Mouse (Mus musculus) yolk sac, embryonic 10.5 days (tissue): ENCODE measurements around the gene Trappc2l.

Source experiments
- DNase-seq: peaks from one replicate; pipeline ENCODE4 v3.0.0-alpha.2; 2017; ENCODE audit warnings: low spot score

Gene Trappc2l

DNA sequence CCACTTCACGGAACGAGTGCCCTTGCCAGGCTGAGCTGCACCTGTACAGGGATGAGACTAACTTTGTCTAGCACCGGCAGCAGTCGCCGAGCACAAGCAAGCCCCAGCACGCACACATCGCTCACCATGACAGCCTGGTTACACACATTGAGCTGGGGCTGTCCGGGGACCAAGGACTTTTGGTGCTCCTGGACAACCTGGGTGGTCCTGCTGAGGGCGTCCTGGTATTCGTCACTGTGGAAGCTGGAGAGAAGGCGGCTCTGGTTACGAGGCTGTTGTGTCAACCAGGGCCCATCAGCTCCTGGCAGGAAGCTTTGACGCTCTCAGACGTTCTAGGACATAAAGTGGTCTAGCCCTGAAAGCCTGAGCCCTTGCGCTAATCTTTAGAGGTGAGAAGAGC is 30.5 kb upstream of the Trappc2l start:
- DNase-seq = no peak

DNA sequence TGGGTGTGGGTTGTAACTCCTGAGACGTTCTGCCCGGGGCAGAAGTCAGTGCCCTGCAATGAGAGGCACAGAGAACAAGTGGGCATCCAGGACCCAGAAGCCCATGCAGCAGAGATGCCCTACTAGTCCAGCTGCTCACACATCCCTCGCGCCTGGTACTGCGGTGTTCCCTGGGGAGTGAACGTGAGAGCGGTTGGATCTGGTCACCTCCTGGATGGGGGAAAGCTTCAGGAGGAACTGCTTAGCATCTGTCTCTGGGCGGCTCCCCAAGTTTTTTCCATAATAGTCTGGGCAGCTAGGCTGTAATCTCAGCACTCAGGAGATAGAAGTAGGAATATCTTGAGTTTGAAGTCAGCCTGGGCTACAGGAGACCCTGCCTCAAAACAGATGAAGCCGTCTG is 26.5 kb upstream of the Trappc2l start:
- no peak for DNase-seq

DNA sequence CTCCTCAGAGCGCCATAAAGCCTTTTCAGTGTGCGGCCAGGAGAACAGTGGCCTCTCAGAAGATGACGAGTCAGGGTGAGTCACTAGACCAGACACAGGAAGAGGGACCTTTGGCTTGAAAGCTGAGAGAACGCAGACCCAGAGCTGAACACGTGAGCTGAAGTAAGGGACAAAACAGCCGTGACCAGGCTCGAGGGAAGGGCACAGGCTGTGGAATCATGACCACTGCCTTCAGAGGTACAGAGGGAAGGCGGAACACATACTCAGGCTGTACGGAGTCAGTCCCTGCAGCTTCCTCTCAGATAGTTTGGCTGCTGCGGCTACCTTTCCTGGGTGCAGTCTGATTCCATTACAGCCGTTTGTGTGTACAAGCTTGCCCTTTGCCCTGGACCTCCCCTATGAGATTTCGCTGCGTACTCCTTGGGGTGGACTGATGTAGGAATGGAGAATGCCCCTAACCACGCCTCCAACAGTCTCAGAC is 26.0 kb upstream of the Trappc2l start:
- peak; percentile 84 for DNase-seq

DNA sequence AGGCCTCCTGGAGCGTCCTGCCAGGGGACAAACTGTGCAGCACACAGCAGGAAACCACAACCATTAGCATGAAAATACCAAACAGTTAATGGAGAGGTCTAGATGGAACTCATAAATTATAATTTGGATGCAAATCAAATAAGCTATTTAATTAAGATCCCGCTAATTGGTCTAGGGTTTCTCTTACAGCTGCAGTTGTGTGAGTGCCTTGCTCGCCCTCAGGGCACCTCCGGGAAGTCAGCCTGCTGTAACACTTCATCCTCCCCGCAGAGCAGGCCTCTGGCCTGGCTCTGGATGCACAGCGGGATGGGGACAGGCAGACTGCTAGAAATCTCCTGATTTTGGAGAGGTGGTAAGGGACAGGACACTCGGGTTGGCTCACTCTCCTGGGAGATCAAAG is 25.3 kb upstream of the Trappc2l start:
- no peak for DNase-seq

DNA sequence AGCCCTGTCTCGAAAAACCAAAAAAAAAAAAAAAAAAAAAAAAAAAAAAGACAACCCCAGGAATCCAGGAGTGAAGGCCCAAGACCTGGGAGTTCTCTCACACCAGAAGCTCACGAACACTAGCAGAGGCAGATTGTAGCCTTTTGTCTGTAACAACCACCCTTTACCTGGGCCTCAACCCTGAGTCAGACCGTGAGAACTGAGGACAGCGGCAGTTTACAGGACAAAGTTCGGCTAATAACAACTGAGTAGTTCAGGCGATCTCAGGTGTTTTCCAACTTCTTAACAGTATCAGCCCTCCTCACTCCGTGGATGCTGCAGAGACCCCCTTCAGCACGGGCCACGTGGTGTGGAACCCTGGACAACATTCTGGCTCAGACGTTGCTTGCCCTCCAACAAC is 24.7 kb upstream of the Trappc2l start:
- DNase-seq = no peak

DNA sequence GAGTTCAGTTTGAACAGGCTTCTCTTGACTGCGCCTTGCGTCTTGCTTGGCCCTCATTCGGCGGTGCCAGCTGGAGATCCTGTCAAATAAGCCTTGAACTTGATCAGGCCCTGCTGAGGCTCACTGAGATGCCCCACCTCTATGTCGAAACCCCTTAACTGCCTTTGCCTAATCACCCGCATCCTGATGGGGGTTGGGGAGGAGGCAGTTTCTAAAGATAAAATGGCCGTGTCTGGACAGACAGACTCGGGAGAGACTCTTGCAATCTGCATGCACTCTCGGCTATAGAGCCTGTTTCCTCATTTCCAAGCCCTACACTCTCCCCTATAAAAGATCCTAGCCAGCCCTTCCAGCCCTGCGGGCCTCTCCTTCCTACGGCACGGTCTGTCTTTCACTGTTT is 18.2 kb upstream of the Trappc2l start:
- no peak for DNase-seq

DNA sequence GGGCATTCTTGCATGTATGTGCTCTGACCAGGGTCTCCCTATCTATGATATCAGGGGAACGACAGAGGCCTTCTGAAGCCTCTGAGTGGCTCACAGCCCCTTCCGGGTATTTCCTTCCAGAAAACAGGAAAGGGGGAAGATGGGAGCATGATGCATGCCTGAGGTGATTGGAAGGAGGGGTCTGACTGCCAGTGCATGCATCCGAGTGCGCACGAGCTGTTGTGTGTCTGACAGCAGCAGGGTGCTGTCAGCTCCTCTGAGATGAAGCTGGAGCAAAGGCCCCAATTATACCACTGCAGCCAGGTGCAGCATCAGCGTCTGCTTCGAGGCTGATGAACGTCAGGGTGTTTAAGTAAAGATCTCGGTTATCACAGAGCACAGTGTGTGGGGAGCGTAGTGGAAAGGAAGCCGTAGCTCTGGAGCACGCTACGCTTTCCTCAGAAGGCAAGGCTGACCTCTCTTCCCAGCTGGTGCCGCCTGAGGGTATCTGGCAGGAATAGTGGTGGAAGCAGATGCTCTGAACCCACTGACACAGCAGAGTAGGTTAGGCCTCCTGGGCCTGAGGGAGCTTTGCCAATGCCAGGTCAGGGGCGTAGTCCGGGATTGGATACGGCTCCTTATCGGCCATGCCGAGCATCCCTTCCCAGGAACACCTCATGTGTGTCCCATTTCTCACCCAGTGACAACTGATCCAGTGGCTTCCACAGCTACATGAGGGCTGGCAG is 17.5 kb upstream of the Trappc2l start:
- no peak for DNase-seq

DNA sequence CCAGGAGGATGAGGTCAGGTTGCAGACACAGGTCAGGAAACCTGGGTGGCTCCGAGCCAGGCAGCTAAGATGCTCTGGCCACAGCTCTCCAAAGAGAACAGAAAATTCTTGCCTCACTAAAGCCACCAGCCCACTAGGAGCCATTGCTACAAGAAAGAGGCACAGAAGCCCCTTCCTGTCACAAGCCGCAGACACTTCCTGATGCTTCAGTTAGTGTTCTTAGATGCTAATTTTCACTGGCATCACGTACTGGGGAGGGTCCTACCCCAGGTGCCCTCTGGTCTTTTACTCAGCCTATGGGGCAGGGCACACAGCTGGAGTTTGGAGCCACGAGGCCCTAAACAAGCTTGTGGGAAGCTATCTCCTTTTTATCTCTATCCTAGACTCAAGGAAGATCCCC is 15.4 kb upstream of the Trappc2l start:
- DNase-seq = no peak

DNA sequence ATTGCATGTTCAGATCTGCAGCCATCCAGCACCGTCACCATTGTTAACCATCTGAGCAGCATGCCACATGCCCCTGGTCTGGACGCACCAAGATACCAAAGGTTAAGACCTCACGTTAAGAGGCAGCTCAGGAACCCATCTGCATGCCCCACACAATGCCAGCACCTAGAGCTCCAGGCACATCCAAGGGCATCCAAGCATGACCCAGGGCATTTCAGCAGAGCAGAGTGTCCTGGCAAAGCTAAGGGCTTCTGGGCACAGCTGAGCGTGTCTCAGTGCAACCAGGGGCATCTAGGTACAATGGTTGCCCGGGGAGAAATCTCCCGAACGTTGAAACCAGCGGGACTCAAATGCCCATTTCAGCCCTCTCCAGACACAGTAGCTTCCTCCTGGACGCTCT is 10.8 kb upstream of the Trappc2l start:
- no peak for DNase-seq

DNA sequence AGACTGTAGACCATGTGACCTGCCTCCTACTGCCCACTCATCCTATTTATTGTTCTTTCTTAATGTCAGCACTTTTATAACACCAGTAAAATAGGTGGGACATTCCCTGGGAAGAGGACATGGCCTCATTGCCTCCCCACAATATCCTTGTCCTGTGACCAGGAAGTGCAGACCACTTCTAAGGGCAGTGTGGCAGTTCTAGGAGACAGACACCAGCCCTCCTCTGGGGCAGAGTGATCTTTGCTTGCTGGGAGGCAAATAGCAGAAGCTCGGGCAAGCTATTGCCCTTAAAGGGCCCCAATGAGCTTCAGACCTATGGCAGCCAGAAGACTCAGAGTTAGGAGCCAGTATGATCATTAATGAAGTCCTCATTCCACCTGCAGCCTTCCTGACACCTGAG is 6.8 kb upstream of the Trappc2l start:
- DNase-seq = no peak

DNA sequence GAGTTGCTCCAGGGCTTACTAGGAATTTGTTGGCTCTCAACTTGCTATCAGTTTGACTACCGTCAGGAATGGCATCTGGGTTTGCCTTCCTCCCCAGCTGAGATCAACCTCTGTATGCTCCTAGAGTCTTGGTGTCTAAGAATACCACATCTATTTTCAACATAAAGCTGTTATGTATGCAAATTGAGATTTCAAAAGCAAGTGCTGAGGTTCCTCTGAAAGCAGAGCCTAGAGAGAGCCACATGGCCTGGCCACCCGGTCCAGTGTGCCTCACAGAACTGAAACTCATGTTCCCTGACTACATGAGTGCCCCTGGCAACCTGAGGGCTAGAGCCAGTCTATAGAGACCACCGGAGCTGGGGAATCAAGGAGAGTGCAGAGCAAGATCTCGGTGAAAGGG is 6.1 kb upstream of the Trappc2l start:
- DNase-seq = no peak

DNA sequence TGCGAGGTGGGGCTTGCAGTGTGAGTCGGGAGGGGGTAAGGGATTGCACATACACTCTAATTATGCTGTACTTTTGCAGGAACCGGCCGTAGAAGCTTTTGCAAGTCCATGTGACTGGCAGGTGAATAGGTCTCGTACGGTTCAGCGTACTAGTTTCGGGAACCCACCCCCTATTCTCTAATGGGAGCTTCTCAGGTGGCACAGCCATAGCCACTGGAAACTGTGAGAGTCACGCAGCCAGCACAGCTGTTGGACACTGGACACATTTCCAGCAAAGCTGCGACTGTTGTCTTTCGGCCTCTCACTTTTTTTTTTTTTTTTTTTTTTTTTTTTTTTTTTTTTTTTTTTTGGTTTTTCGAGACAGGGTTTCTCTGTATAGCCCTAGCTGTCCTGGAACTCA is 4.6 kb upstream of the Trappc2l start:
- no peak for DNase-seq

DNA sequence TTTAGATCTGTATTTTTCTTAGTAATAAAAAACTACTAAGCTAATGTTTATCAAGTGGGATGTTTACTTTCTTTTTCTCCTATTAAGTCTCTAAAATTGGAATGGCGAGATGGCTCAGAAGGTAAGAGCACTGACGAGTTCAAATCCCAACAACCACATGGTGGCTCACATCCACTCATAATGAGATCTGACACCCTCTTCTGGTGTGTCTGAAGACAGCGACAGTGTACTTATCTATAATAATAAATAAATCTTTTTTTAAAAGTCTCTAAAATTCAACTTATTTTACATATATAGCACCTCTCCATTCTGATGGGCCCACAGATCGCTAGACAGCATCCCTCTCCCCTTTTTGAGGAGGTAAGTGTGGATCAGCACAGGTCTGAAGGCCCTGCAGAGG is 1.2 kb upstream of the Trappc2l start:
- no peak for DNase-seq

DNA sequence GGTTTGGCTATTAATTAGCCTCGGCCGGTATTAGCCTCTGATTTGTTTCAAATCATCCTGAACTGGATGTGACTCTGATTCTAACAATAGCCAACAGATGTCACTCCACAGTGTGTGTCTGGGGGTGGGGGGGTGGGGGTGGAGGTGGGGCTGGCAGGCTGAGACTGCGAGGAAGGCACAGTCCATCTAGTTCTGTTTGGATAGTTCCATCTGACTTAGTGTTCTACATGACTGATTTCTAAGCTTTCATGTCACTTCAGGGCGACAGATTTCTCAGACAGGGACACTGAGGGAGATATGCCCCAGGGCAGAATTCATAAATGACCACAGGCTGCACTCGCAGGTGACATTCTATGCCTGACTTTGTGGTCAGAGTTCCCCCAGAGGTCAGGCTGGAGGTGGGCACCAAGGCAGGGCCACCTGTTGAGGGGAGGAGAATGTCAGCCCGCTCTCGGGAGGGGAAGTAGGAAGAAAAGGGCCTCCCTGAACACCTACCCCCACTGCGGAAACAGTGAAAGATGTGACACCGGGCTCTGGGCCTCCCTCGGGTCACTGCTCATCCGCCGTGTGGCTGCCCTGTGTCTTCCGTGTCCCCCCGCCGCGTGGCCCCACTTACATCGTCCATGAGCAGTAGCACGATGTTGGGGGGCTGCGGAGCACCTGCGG is 695 bp upstream of the Trappc2l start:
- no peak for DNase-seq

DNA sequence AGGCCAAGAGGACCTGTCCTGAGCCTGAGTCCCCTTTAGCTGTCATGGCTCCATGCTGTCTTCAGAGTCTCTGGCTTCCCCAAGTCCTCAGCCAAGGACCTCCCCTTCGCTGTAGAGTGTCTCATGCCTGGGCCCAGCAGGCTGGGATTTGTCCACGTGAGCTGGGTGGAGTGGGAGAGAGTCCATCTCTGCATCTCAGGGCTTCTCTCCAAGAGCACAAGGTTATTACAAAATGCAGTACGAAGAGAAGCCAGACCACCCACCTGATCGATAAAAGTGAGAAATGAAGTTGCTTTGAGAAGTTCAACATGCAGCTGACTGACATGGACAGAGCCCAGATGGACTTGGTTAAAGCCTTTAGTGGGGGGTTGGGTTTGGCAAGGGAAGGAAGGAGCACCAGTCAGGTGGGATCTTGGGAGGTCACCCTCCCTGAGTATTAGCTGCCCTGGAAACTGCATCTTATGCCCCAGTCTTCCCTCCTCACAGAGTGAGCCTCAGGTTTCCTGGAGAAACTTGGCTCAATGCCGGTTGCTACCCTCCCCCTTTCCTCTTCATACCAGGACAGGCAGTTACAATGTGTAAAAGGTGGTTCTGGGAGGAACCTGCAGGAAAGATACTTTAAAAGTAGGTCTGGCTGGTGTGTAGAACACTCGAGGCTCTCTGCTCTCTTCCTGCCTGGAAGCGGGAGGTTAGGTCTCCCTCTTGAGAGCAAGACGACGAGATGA is 4.9 kb downstream of the Trappc2l start:
- DNase-seq = no peak

DNA sequence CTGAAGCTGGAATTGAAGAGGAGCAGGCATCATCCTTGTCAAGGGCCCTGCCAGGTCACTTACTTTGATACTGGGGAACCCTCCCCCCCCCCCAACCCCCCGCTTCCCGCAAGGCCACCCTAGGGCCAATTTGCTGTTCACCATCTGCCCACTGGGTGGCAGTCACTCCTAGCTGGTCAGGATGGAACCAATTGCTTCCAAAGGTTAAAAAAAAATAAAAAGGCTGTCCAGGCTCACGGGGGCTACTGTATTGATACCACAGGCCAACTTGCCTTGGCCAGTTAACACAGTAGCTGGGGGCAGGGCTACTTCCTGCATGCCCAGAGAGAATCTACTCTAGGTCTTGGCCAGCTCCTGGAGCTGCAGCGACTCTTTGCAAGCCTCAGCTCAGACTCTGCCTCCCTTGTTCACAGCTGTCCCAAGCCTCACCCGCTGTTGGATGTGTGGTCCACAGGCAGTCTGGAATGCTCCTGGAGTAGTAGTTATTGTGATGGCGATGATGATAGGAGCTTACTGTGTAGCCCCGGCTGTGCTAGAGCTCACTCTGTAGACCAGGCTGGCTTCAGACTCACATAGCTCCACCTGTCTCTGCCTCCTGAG is 6.6 kb downstream of the Trappc2l start:
- peak; percentile 63 for DNase-seq

DNA sequence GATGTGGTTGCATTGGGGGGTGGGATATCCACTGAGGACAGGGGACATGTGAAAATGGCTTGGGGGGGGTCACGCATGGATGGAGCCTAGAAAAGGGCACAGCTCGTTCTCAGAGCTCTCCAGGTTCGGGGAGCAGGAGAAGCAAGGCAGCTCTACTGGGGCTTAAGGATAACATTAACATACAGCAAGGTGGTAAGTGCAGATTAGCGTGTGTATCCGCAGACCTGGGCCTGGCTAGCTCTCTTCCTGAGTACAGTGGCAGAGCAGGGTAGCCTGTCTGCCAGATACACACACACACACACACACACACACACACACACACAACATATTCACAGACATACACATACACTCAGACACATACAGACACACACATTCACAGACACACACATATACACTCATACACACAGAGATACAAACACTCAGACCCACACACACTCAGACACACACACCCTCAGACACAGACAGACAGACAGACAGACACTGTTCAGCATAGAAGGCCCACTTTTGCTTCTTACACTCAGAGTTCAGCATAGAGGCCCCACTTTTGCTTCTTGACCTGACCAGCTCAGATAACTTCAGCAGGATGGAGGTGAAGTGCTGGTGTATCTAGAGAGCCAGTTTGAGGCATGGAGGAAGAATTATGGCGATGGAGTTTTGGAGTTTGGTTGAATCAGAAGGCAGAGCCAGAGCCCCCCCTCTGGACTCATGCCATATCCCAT is 7.4 kb downstream of the Trappc2l start:
- no peak for DNase-seq

DNA sequence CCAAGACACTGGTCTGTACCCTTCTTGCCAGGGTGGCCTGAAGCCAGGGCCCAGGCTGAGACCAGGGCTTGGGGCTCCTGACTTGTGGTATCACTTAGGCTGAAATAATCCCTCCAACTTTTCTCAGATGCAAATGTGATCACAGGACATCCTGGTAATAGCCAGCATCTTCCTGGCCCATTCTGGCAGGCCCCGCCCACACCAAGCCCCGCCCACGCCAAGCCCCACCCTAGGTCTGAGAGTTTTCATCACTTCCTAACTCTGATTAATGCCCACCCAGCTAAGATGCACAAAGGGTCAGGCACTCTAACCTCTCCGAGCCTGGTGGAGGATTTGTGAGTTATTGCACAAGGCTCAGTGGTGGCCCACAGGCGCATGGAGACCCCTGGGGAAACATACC is 9.0 kb downstream of the Trappc2l start:
- no peak for DNase-seq

DNA sequence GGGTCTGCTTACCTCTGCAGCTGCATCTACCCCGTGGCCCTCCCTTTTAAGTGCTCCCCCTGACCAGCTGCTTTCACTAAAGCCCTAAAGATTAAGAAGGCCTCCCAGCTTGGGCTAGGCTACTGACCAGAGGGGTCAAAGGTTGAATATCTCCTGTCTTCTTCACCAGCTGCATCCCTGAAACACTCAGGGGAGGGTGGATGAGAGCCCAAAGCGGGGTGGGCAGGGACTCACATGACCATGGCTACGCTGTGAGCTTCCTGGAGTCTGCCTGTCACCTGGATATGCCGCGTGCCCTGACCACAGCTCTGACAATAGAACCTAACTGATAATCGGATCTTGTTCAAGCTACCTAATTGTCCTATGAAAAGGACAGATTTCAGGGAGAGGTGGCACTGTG is 11.3 kb downstream of the Trappc2l start, which contains the start of gene Pabpn1l:
Pabpn1l (minus strand) TSS at position 13 of the 400 bp plus-strand sequence.
- no peak for DNase-seq

DNA sequence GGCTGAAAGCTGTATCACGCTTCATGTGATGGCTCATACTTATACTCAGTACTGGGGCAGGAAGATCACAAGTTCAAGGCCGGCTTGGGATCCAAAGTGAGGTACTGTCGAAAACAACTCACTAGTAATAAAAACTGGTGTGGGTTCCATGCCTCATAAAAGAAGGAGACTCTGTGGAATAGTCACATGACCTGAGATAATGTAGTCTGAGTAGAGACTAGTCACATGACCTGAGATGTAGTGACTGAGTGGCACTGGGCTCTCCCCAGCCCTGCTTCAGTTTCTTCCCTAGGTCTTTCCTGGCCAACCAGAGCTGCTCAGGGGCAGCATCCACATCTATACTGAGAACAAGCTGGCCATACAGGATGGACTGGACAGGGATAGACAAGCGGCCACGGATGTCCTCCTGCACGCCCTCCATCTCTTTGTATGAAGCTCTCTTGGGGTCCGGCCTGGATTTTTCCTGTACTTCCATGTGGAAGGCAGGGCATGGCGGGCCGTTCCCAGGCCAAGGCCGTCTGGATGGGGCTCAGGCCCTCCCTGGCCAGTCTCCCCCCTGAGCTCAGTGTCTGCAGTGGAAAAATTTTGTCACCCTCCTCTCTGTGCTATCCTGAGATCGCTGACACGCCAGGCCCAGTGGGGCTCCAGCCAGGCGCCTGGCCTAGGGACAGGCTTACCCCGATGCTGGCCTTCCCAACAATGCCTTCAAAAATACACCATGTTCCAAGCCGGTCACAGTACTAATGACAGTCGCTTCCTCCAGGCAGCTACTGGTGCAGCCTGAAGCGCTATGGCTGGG is 12.6 kb downstream of the Trappc2l start:
- no peak for DNase-seq

DNA sequence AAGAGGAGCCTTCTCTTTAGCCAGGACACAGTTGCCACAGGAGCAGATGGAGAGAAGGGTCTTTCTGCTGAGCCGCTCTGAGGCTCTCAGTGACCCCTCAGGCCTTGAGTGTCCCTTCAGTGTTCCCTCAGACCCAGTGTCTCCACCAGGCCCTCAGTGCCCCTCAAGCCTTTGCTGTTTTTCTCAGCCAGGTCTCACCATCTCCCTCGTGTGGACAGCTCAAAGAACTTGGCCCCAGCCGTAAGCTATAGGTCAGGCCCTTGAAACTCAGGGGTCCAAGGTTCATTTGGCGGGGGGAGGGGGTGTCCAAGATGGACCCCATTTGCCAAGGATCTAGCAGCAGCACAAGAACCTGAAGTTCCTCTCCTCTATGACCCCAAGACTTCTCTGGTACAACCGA is 13.2 kb downstream of the Trappc2l start:
- no peak for DNase-seq
